Mouse (Mus musculus) heart, embryonic 13.5 days (tissue): ENCODE measurements around the gene Psd. TPM values are rescaled to one million over a fixed set of nuclear protein-coding genes. Genes with fewer than 3 reads are reported as not detected.

Source experiments
- ATAC-seq: fragments of 200-750 bp; cut with Nextera tagmentation; 2 replicates; pipeline ENCODE4 v1.8.0; 2017; ENCODE audit warnings: moderate TSS enrichment; ENCODE audit not compliant: insufficient number of reproducible peaks, low FRiP score, low TSS enrichment; ENCODE audit errors: extremely low read depth
- H3K27ac ChIP-seq: fragments of 300-500 bp; sonication (generic); replicated peaks from 2 replicates; pipeline ENCODE4 v1.5.1; 2015; ENCODE audit warnings: moderate library complexity, mild to moderate bottlenecking, inconsistent platforms
- H3K27me3 ChIP-seq: fragments of 300-500 bp; sonication (generic); replicated peaks from 2 replicates; pipeline ENCODE4 v1.6.1; 2015; ENCODE audit warnings: mild to moderate bottlenecking, inconsistent platforms
- H3K36me3 ChIP-seq: fragments of 300-500 bp; sonication (generic); 2 replicates; pipeline ENCODE4 v1.6.1; 2015; ENCODE audit warnings: mild to moderate bottlenecking, inconsistent platforms
- H3K4me1 ChIP-seq: fragments of 300-500 bp; sonication (generic); 2 replicates; pipeline ENCODE4 v1.6.1; 2015; ENCODE audit warnings: inconsistent platforms
- H3K4me2 ChIP-seq: fragments of 300-500 bp; sonication (generic); 2 replicates; pipeline ENCODE4 v1.6.1; 2015; ENCODE audit warnings: inconsistent platforms, mild to moderate bottlenecking, moderate library complexity
- H3K4me3 ChIP-seq: fragments of 300-500 bp; sonication (generic); 2 replicates; pipeline ENCODE4 v1.5.1; 2015; ENCODE audit warnings: moderate library complexity, mild to moderate bottlenecking, inconsistent platforms
- H3K9ac ChIP-seq: fragments of 300-500 bp; sonication (generic); 2 replicates; pipeline ENCODE4 v1.6.1; 2015; ENCODE audit warnings: inconsistent platforms, mild to moderate bottlenecking, moderate library complexity
- H3K9me3 ChIP-seq: fragments of 300-500 bp; sonication (generic); 2 replicates; pipeline ENCODE4 v1.6.1; 2016; ENCODE audit warnings: inconsistent platforms
- WGBS: fragments of 180-500 bp; shearing (Covaris S2); methylation state at CpG from one replicate; pipeline ENCODE4 v1.1.7; 2015; ENCODE audit warnings: mixed read lengths; 5-methylcytosine and 5-hydroxymethylcytosine counted together
- polyA plus RNA-seq: library from polyadenylated mRNA; unstranded; fragments of >200 nt; fragmentation: Nextera tagmentation; extraction: Ambion mirVana; gene quantifications from 2 replicates; pipeline ENCODE4 v1.2.1, GENCODE M21; 2015

Gene Psd
- polyA plus RNA-seq, 1 experiment from 2014 or later: 4.3 TPM

DNA sequence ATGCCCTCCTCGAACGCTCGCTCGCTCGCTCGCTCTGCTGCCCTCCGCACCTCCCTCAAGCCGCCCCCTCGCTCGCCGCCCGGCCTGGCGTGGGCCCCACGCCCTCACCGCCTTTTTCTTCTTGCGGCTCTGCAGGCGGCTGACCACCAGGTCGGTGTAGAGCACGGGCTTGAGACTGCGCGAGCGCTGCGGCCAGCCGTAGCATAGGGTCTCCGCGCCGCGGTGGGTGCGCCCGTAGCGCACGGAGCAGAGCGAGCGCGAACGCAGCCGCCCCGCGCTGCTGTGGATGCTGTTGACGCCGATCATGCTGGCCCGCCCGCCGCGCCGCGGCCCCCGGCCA lies 9.4 kb downstream of the Psd start:
- under 1% methylated on average over 48 of the region's 48 CpGs for WGBS
- Histone ChIP-seq H3K27me3 (peaks cover 100% of the 10 kb centered on the region), H3K9ac (peak overlapping the region; percentile 76), H3K9me3 (no peaks in the 10 kb centered on the region), H3K36me3 (peaks cover 5% of the 10 kb centered on the region), H3K4me1 (peaks cover 60% of the 10 kb centered on the region), H3K4me3 (peak overlapping the region; percentile 62), H3K4me2 (peak overlapping the region; percentile 81), H3K27ac (peak overlapping the region; percentile 36)
- no peak for ATAC-seq

DNA sequence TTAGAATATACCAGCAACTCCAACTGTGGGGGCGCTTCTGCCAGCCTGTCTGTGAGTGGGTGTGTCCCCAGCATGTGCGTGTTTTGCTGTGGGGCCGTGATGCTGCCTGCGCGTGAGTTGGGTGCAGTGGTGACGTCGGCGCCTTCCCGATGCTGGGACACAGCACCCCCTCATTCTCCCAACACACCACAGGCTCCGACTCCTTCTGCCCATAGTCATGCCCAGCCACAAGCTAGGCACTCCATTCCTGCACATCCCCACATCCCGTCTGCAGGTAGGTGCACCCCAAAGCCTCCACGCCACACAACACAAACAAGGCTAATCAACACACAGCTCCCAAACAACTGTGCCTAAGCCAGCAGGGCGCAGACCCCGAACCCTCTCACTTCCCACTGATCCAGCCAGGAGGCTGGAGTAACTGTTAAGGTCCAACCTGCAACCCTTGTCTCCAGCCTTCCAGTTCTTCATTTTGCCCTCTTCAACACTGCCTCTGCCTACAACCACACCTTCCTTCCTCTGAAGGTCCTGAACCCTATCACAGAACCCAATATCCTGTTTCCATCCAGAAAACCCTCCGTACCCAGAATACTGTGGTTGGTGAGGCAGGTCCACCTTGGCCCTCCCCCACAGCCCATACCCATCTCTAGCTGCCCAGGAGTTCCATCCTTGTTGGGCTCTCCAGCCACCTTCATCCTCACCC lies 10.0 kb downstream of the Psd start:
- H3K27ac ChIP-seq: peak overlapping the region; percentile 67
- ATAC-seq: no peak
- peak overlapping the region; percentile 81 for H3K4me2 ChIP-seq
- H3K9me3 ChIP-seq: no peaks in the 10 kb centered on the region
- H3K4me3 ChIP-seq: peak overlapping the region; percentile 62
- peaks cover 60% of the 10 kb centered on the region for H3K4me1 ChIP-seq
- peak overlapping the region; percentile 76 for H3K9ac ChIP-seq
- peaks cover 10% of the 10 kb centered on the region for H3K36me3 ChIP-seq
- 35% methylated on average over 15 of the region's 15 CpGs for WGBS
- H3K27me3 ChIP-seq: peaks cover 100% of the 10 kb centered on the region

GRCm38 (mm10) chr19:46315752-46316610 lies 11.0 kb downstream of the Psd start:
- H3K9ac ChIP-seq: peak overlapping the region; percentile 76
- peak overlapping the region; percentile 62 for H3K4me3 ChIP-seq
- peaks cover 92% of the 10 kb centered on the region for H3K27me3 ChIP-seq

GRCm38 (mm10) chr19:46314872-46315742 lies 11.8 kb downstream of the Psd start:
- Histone ChIP-seq H3K4me2 (peak overlapping the region; percentile 81), H3K36me3 (peaks cover 29% of the 10 kb centered on the region), H3K27ac (peak overlapping the region; percentile 16; the same call in 1 of the 2 replicates), H3K9ac (peak overlapping the region; percentile 19; the same call in 1 of the 2 replicates), H3K9me3 (no peaks in the 10 kb centered on the region), H3K27me3 (peaks cover 90% of the 10 kb centered on the region), H3K4me1 (peaks cover 58% of the 10 kb centered on the region), H3K4me3 (peak overlapping the region; percentile 17; the same call in 1 of the 2 replicates)
- WGBS: 26% methylated on average over 14 of the region's 14 CpGs
- ATAC-seq: no peak

More at GRCm38 (mm10) chr19:46315752-46316610, 11.0 kb downstream of the Psd start:
- H3K9me3 ChIP-seq: no peaks in the 10 kb centered on the region
- ATAC-seq: no peak
- H3K36me3 ChIP-seq: peaks cover 20% of the 10 kb centered on the region
- peaks cover 58% of the 10 kb centered on the region for H3K4me1 ChIP-seq
- H3K27ac ChIP-seq: peak overlapping the region; percentile 67
- peak overlapping the region; percentile 81 for H3K4me2 ChIP-seq
- 41% methylated on average over 12 of the region's 12 CpGs for WGBS

- WGBS: 13% methylated on average over 18 of the region's 18 CpGs
- Histone ChIP-seq H3K4me3 (0 out of 2 replicates have a peak overlapping the region, but pooled peaks have one; percentile 17), H3K4me2 (peak overlapping the region; percentile 81; the same call in 1 of the 2 replicates), H3K9me3 (no peaks in the 10 kb centered on the region), H3K27me3 (peaks cover 87% of the 10 kb centered on the region), H3K9ac (no peak overlapping the region), H3K4me1 (peaks cover 55% of the 10 kb centered on the region), H3K27ac (no peak overlapping the region), H3K36me3 (peaks cover 35% of the 10 kb centered on the region)
- ATAC-seq: no peak
These were observed 12.8 kb downstream of the Psd start for GRCm38 (mm10) chr19:46314151-46314601.

DNA sequence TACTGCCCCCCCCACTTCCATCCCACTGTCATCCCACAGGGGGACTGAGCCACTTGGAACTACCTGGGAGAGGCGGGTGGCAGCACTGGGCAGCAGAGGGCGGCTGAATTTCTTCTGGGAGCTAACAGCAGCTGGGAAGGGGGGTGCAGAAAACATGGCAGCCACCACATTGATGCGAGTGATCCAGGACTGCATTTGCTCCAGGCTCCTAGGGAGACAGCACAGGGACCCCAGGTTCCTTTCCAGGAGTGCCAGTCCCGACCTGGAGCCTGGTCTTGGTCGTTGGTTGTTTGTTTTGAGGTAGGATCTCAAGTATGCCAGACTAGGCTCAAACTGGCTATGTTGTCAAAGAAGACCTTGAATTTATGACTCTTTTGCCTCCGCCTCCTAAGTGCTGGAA lies 13.4 kb downstream of the Psd start:
- no peak for ATAC-seq
- H3K4me2 ChIP-seq: no peak overlapping the region
- no peaks in the 10 kb centered on the region for H3K9me3 ChIP-seq
- H3K36me3 ChIP-seq: peaks cover 35% of the 10 kb centered on the region
- peaks cover 84% of the 10 kb centered on the region for H3K27me3 ChIP-seq
- no peak overlapping the region for H3K4me3 ChIP-seq
- peaks cover 53% of the 10 kb centered on the region for H3K4me1 ChIP-seq
- 66% methylated on average over 6 of the region's 6 CpGs for WGBS
- no peak overlapping the region for H3K9ac ChIP-seq
- H3K27ac ChIP-seq: no peak overlapping the region

DNA sequence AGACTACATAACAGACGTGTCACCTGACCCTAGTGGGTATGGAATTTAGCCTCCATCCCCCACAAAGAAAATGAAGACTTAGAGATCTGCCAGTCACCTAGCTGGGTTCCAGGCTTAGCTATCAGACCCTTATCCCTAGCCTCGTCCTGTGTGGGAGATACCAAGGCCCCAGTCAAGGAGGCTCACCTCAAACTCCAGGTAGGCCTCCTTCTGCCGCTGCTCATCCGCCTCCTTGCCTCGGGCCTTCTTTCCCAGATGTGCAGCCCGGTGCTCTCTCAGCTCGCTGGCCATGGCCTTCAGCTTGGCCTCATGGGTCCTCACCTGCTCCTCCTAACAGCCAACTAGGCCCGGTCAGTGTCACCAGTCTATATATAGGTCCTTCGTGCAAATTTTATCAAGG lies 13.8 kb downstream of the Psd start:
- H3K4me3 ChIP-seq: no peak overlapping the region
- H3K36me3 ChIP-seq: peaks cover 39% of the 10 kb centered on the region
- H3K4me1 ChIP-seq: peaks cover 52% of the 10 kb centered on the region
- no peak overlapping the region for H3K9ac ChIP-seq
- ATAC-seq: no peak
- no peak overlapping the region for H3K27ac ChIP-seq
- peaks cover 84% of the 10 kb centered on the region for H3K27me3 ChIP-seq
- H3K4me2 ChIP-seq: no peak overlapping the region
- WGBS: 74% methylated on average over 9 of the region's 9 CpGs
- no peaks in the 10 kb centered on the region for H3K9me3 ChIP-seq

- Histone ChIP-seq H3K9me3 (no peaks in the 10 kb centered on the region), H3K4me3 (no peak overlapping the region), H3K27ac (no peak overlapping the region), H3K4me1 (peaks cover 46% of the 10 kb centered on the region), H3K9ac (no peak overlapping the region), H3K4me2 (no peak overlapping the region), H3K27me3 (peaks cover 84% of the 10 kb centered on the region), H3K36me3 (peaks cover 45% of the 10 kb centered on the region)
- ATAC-seq: no peak
- WGBS: 89% methylated on average over 21 of the region's 21 CpGs
These were observed 14.4 kb downstream of the Psd start for GRCm38 (mm10) chr19:46312566-46312965.

- H3K4me2 ChIP-seq: no peak overlapping the region
- H3K27me3 ChIP-seq: peaks cover 77% of the 10 kb centered on the region
- H3K27ac ChIP-seq: no peak overlapping the region
- peaks cover 37% of the 10 kb centered on the region for H3K4me1 ChIP-seq
- no peak for ATAC-seq
- H3K4me3 ChIP-seq: no peak overlapping the region
- peaks cover 48% of the 10 kb centered on the region for H3K36me3 ChIP-seq
- WGBS: 80% methylated on average over 9 of the region's 9 CpGs
- H3K9ac ChIP-seq: no peak overlapping the region
- no peaks in the 10 kb centered on the region for H3K9me3 ChIP-seq
These were observed 15.6 kb downstream of the Psd start for GRCm38 (mm10) chr19:46311341-46311740.

GRCm38 (mm10) chr19:46310312-46310865 lies 16.6 kb downstream of the Psd start:
- H3K27me3 ChIP-seq: peaks cover 67% of the 10 kb centered on the region
- peaks cover 34% of the 10 kb centered on the region for H3K4me1 ChIP-seq
- H3K9me3 ChIP-seq: no peaks in the 10 kb centered on the region
- H3K4me2 ChIP-seq: no peak overlapping the region
- ATAC-seq: no peak
- H3K9ac ChIP-seq: no peak overlapping the region
- H3K36me3 ChIP-seq: peaks cover 48% of the 10 kb centered on the region
- no peak overlapping the region for H3K4me3 ChIP-seq
- H3K27ac ChIP-seq: no peak overlapping the region
- 81% methylated on average over 12 of the region's 12 CpGs for WGBS
